Mouse (Mus musculus) forebrain, embryonic 11.5 days (tissue): Measurements from ENCODE around the gene Hps5. TPM values are rescaled to one million over a fixed set of nuclear protein-coding genes. Genes with fewer than 3 reads are reported as not detected.
"Not testable (repeated sequence)": the region's sequence is repeated elsewhere in the genome, so short reads cannot be mapped to it uniquely, and the experiment has no call there.

Experiments
- ATAC-seq: fragments of 200-750 bp; cut with Nextera tagmentation; replicated peaks from 2 replicates; pipeline ENCODE4 v1.8.0; 2017; ENCODE audit warnings: moderate TSS enrichment; ENCODE audit not compliant: low FRiP score
- DNase-seq: peaks from one replicate; pipeline ENCODE4 v3.0.0-alpha.2; 2017; ENCODE audit warnings: low spot score
- H3K27ac ChIP-seq: fragments of 300-500 bp; sonication (generic); 2 replicates; pipeline ENCODE4 v1.5.1; 2014; ENCODE audit warnings: low read depth, low read length
- H3K27me3 ChIP-seq: fragments of 300-500 bp; sonication (generic); 2 replicates; pipeline ENCODE4 v1.6.1; 2014; ENCODE audit warnings: mild to moderate bottlenecking, low read length, mixed read lengths; ENCODE audit not compliant: control insufficient read depth, insufficient read depth
- H3K36me3 ChIP-seq: fragments of 300-500 bp; sonication (generic); 2 replicates; pipeline ENCODE4 v1.6.1; 2014; ENCODE audit warnings: mild to moderate bottlenecking, low read length, moderate library complexity, mixed read lengths; ENCODE audit not compliant: control insufficient read depth, insufficient read depth
- H3K4me1 ChIP-seq: fragments of 300-500 bp; sonication (generic); replicated peaks from 2 replicates; pipeline ENCODE4 v1.6.1; 2014; ENCODE audit warnings: low read length, mixed read lengths; ENCODE audit not compliant: control insufficient read depth, insufficient read depth
- H3K4me2 ChIP-seq: fragments of 300-500 bp; sonication (generic); 2 replicates; pipeline ENCODE4 v1.6.1; 2014; ENCODE audit warnings: low read depth, mild to moderate bottlenecking, low read length, moderate library complexity, mixed read lengths; ENCODE audit not compliant: severe bottlenecking
- H3K4me3 ChIP-seq: fragments of 300-500 bp; sonication (generic); 2 replicates; pipeline ENCODE4 v1.5.1; 2014; ENCODE audit warnings: low read depth, low read length
- H3K9ac ChIP-seq: fragments of 300-500 bp; sonication (generic); 2 replicates; pipeline ENCODE4 v1.6.1; 2014; ENCODE audit warnings: low read length
- H3K9me3 ChIP-seq: fragments of 300-500 bp; sonication (generic); 2 replicates; pipeline ENCODE4 v1.6.1; 2016; ENCODE audit warnings: low read length, mixed read lengths; ENCODE audit not compliant: control insufficient read depth
- WGBS: fragments of 180-500 bp; shearing (Covaris S2); extraction: QIAGEN DNeasy Blood & Tissue Kit; methylation state at CpG from one replicate; pipeline ENCODE4 v1.1.7; 2014; 5-methylcytosine and 5-hydroxymethylcytosine counted together
- polyA plus RNA-seq: library from polyadenylated mRNA; unstranded; fragments of >200 nt; fragmentation: Nextera tagmentation; extraction: Ambion mirVana; gene quantifications from 2 replicates; pipeline ENCODE4 v1.2.1, GENCODE M21; 2014

Hps5 gene
- polyA plus RNA-seq, 1 experiment from 2014 or later, result 23.7 TPM

DNA sequence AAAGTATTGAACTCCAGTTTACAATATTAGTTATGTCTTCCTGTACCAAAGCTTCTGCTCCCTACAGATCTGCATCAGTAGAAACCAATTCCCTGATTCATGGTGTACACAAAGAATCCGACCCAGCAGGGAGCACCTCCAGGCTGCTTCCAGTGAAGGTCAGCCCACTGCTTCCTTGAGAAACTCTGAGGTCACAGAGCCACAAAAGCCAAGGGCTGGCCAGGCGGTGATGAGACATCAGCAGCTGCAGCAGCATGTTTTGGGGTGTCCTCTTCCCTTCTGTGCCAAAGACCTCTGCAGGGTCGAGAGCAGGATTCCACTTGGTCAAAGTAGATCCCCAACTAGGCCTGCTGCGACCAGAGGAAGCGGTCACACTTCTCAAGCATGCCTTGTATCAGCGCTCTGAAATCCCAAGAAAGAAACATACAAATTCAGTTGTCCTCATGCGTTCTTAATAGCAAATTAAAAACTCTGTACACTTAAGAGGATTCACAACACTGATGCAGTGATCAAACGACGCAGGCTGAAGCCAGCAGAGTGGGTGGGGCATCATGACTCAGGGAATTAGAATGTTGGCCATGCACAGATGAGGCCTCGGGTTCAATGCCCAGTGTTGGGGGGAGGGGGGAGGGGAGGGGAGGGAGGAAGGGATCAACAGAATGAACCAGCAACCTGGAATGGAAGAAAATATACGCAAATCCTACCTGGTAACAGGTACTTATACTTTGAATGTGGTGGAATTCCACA is 34.6 kb downstream of the Hps5 start:
- DNase-seq, result no peak
- Histone ChIP-seq H3K4me2 (no peak overlapping the region), H3K9me3 (no peaks in the 10 kb centered on the region), H3K9ac (no peak overlapping the region), H3K4me1 (no peaks in the 10 kb centered on the region), H3K36me3 (no peaks in the 10 kb centered on the region; the same call in 1 of the 2 replicates), H3K27me3 (no peaks in the 10 kb centered on the region), H3K27ac (no peak overlapping the region), H3K4me3 (no peak overlapping the region)
- ATAC-seq, result no peak
- 71% methylated on average over 11 of the region's 11 CpGs for WGBS

DNA sequence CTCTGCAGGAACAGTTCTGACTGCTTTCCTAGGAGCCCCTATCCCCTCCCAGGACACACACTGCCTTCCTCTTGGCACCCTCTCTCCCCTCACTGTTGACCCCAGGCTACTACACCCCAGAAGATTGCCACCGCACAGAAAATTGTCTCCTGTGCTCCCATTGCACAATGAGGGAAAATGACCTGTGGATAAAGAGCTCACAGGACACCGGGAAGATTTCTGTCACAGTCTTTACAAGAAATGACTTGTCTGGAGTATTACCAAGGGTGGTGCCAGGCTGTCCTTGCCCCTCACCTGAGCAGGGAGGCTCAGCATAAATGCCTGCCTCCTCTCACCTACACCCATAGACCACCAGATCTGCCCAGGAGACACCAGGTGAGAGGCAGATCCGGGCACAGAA is 44.4 kb downstream of the Hps5 start, which contains the start of gene Saa2:
Saa2 (plus strand) TSS at position 301 of the 400 bp plus-strand sequence.
- no peak within 1 kb of the TSS for H3K4me2 ChIP-seq
- no peaks in the 10 kb centered on the region for H3K36me3 ChIP-seq
- WGBS, result 82% methylated on average over 3 of the region's 3 CpGs
- no peaks in the 10 kb centered on the region for H3K27me3 ChIP-seq
- ATAC-seq (no peak), DNase-seq (no peak)
- no peaks in the 10 kb centered on the region for H3K9me3 ChIP-seq
- H3K27ac ChIP-seq, result no peak within 1 kb of the TSS
- H3K4me3 ChIP-seq, result no peak within 1 kb of the TSS
- no peak within 1 kb of the TSS for H3K9ac ChIP-seq
- no peaks in the 10 kb centered on the region for H3K4me1 ChIP-seq

DNA sequence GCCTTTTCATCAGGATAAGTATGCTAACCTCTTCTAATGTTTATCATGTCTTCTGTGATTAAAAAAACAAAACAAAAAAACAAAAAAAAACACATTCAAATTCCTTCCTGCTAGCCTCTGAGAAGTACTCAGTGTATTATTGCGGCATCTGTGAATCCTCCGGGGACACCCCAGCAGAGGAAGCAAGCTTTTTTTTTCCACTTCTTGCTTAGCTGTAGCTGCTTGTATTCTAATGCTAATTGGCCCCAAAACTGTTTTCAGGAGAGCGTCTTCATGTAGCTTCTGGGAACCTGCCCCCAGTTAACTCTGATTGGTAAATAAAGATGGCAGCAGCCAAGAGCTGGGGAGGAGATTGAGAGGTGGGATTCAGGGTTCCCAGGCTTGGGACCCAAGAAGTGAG is 47.4 kb downstream of the Hps5 start:
- DNase-seq, result no peak
- Histone ChIP-seq H3K4me1 (no peaks in the 10 kb centered on the region), H3K4me3 (no peak overlapping the region), H3K27ac (no peak overlapping the region), H3K9ac (no peak overlapping the region), H3K36me3 (no peaks in the 10 kb centered on the region), H3K27me3 (no peaks in the 10 kb centered on the region), H3K4me2 (no peak overlapping the region), H3K9me3 (no peaks in the 10 kb centered on the region)
- no peak for ATAC-seq
- WGBS, result 46% methylated on average over 3 of the region's 3 CpGs

DNA sequence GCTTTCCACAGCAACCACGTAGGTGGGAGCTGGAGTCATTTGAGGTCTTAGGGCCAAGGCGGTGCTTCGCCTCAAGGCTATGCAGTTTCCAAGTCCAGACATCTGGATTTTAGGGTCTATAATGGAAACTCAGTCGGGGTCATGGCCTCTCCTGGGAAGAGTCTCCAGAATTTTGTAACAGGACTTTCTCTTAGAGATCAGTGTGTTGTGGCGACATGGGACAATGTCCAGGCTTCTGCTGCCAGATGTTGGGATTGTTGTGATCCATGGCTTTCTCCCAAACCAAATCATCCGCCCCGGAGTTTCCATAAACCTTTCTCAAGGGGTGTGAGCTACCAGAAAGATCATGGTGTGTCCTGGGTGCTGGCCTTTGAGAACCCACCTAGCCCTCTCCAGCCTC is 49.5 kb downstream of the Hps5 start:
- DNase-seq (no peak), ATAC-seq (no peak)
- Histone ChIP-seq H3K9me3 (no peaks in the 10 kb centered on the region), H3K9ac (no peak overlapping the region), H3K27ac (no peak overlapping the region), H3K27me3 (no peaks in the 10 kb centered on the region), H3K4me3 (no peak overlapping the region), H3K4me2 (no peak overlapping the region), H3K36me3 (no peaks in the 10 kb centered on the region), H3K4me1 (no peaks in the 10 kb centered on the region)
- WGBS, result 88% methylated on average over 7 of the region's 7 CpGs

DNA sequence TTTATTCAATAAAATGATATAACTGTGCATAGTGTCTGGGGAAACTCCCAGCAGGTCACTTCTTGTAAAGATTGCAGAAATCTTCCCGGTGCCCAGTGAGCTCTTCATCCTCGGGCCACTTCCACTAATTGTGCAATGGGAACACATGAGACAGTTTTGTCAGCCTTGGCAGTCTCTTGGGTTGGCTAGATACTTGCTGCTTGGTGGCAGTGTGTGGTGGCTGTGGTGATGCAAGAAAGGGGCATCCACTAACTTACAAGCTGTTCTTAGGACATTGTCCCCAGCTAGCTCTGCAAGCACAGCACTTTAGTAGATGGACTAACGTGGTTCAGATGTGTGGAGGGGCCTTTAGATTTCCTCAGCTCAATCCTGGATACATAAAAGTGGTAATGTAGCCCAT is 50.0 kb downstream of the Hps5 start:
- Histone ChIP-seq H3K4me3 (no peak overlapping the region), H3K9ac (no peak overlapping the region), H3K4me1 (no peaks in the 10 kb centered on the region), H3K27me3 (no peaks in the 10 kb centered on the region), H3K27ac (no peak overlapping the region), H3K36me3 (no peaks in the 10 kb centered on the region), H3K4me2 (no peak overlapping the region), H3K9me3 (no peaks in the 10 kb centered on the region)
- DNase-seq, result no peak
- WGBS, result 82% methylated on average over 3 of the region's 3 CpGs
- ATAC-seq, result no peak

DNA sequence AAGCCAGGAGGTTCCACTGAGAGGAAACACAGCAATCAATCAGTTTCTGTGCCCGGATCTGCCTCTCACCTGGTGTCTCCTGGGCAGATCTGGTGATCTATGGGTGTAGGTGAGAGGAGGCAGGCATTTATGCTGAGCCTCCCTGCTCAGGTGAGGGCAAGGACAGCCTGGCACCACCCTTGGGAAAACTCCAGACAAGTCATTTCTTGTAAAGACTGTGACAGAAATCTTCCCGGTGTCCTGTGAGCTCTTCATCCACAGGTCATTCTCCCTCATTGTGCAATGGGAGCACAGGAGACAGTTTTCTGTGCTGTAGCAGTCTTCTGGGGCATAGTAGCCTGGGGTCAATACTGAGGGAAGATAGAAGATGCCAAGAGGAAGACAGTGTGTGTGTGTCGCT is 53.0 kb downstream of the Hps5 start, which contains the start of gene Saa1:
Saa1 (minus strand) TSS at position 101 of the 400 bp plus-strand sequence.
- not testable (repeated sequence) for H3K4me2 ChIP-seq
- 86% methylated on average over 3 of the region's 3 CpGs for WGBS

DNA sequence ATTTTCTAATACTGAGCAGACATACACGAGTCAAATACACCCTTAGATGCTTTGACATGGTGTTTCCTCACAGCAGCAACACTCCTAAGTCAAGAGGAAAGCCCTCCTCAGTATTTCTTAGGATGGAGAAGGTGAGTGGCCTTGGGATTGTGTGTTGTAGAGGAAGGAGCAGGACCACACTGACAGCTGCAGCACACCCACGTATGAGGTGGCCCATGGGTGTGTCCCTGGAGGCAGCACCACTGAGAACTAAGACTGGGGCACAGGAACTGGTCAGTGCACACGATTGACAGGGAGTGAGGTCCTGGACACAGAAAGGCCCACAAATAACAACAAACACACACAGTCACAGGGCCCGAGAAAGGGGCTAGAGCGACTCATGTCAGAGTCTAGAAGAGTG is 55.8 kb downstream of the Hps5 start:
- H3K27ac ChIP-seq, H3K4me3 ChIP-seq, H3K4me2 ChIP-seq, DNase-seq, H3K36me3 ChIP-seq, H3K9ac ChIP-seq, H3K4me1 ChIP-seq, ATAC-seq, H3K27me3 ChIP-seq, H3K9me3 ChIP-seq: not testable (repeated sequence)
- WGBS, result 90% methylated on average over 5 of the region's 5 CpGs

More for the DNA sequence above, 53.0 kb downstream of the Hps5 start, which contains the start of gene Saa1:
- not testable (repeated sequence) for H3K36me3 ChIP-seq, H3K9ac ChIP-seq, H3K27me3 ChIP-seq, DNase-seq, H3K27ac ChIP-seq, H3K4me1 ChIP-seq, ATAC-seq, H3K9me3 ChIP-seq, H3K4me3 ChIP-seq

DNA sequence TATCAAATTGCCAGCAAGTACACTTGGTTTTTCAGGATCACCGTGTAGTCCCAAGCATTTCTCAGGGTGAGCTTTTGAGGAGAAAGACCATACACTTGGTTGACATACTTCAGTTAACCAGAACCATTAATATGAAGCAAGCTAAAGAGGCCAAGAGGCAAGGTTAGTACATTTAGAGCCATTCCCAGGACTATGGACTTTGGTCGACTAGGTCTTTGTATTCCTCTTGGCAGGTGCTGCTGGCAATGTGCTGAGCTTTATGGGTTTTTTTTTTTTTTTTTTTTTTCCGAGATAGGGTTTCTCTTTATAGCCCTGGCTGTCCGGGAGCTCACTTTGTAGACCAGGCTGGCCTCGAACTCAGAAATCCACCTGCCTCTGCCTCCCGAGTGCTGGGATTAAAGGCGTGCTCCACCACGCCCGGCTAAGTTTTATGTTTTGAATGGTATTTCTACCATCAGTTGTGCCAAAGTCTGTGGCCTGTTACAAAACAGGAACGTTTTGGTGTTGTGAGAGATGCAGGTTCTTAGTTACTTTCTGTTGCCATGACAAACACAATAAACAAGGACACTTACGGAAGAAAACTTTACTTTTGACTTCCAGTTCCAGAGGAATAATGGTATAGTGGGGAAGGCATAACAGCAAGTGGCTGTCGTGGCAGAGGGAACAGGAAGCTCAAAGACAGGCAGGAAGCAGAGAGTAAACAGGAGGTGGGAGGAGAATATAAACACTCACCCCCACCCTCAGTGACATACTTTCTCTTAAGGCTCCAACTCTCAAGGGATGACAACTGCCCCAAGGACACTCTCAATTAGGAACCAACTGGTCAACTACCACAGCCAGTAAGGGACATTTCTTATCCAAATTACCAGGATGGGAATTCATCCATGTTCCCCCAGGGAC is 57.1 kb downstream of the Hps5 start:
- Histone ChIP-seq H3K4me2 (no peak overlapping the region), H3K36me3 (no peaks in the 10 kb centered on the region), H3K4me3 (no peak overlapping the region), H3K4me1 (no peaks in the 10 kb centered on the region), H3K9ac (no peak overlapping the region), H3K27ac (no peak overlapping the region), H3K9me3 (no peaks in the 10 kb centered on the region), H3K27me3 (no peaks in the 10 kb centered on the region)
- ATAC-seq (no peak), DNase-seq (no peak)
- 84% methylated on average over 12 of the region's 12 CpGs for WGBS
